Mouse (Mus musculus): Measurements from ENCODE around the gene Lbx1. TPM values are rescaled to one million over a fixed set of nuclear protein-coding genes. Genes with fewer than 3 reads are reported as not detected.

Lbx1 gene
- polyA plus RNA-seq, 1 experiment from 2014 or later, result not detected

DNA sequence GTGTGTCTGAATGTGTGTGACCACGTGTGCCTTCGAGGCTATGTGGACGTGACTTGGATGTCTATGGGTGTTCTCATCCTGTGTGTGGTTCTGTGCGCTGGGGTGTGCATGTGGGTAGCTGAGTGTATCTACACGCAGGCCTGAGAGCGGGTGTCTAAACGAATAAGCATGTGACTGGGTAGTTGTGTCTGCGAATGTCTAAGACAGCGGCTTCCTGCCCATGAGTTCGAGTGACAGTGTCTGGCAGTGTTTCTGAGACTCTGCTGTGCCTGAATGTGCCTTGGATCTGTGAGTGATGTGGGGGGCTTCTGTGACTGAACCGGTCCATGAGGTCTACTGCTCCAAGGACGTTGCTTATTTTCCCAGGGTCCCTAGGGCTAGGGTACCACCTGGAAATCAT, 10.5 kb downstream of the Lbx1 start:
- Histone ChIP-seq H3K4me3 (no peak overlapping the region), H3K36me3 (ENCODE audit: poor library complexity, severe bottlenecking) (no peaks in the 10 kb centered on the region), H3K9ac (no peak overlapping the region), H3K27me3 (peaks cover 93% of the 10 kb centered on the region), H3K27ac (no peak overlapping the region), H3K4me2 (no peak overlapping the region), H3K4me1 (peaks cover 19% of the 10 kb centered on the region; the same call in 1 of the 2 replicates), H3K9me3 (replicated peaks) (no peaks in the 10 kb centered on the region)
- WGBS, result 0% methylated on average over 12 of the region's 12 CpGs
- ATAC-seq, result no peak

- H3K9ac ChIP-seq, result no peak overlapping the region
- no peak overlapping the region for H3K4me3 ChIP-seq
- peaks cover 15% of the 10 kb centered on the region; the same call in 1 of the 2 replicates for H3K4me1 ChIP-seq
- H3K9me3 ChIP-seq (replicated peaks), result no peaks in the 10 kb centered on the region
- H3K36me3 ChIP-seq (ENCODE audit: poor library complexity, severe bottlenecking), result no peaks in the 10 kb centered on the region
- 0% methylated on average over 6 of the region's 6 CpGs for WGBS
- no peak overlapping the region for H3K27ac ChIP-seq
- H3K27me3 ChIP-seq, result peaks cover 91% of the 10 kb centered on the region
- peak overlapping the region; percentile 5; the same call in 1 of the 2 replicates for H3K4me2 ChIP-seq
- ATAC-seq, result no peak
Observed at GRCm38 (mm10) chr19:45224286-45224559, 11.4 kb downstream of the Lbx1 start.

DNA sequence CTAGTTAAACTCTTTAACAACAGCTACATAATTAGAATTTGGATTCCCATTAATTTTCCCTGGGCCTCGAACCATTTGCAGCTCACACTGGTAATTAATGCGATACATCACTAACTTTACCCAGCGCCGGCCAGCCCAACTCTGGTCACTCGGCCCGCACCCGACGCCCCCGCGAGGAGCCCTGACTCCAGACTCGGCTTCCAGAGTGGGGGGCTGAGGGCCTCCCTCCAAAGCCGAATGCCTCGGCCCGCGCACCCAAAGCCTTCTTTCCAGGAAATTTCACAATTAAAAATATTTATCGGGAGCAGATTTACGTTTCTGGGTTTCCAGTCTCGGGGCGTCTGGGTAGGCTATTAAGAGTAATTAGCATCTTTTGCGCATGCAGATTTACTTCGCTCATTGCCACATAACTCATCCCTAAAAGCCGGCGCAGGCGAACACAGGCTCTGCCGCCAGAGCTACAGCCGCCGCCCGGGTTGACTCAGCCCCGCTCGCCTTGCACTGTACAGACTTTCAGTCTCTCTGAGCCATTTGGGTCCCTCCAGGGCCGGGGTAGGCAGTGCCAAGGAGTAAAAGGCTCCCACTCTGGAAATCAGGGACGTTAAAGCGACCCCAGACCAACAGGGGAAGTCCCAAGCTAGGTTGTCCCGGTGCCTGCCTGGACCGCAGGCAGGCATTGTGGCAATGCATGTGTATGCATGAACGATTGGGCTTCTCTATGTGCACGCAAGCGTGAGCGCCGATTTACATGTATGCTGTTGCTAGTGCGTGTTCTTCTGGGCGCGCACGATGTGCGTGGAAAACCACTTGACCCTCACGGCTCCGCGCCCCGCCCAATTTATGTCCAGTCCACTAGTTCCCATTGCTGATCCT, 12.0 kb downstream of the Lbx1 start:
- Histone ChIP-seq H3K27ac (no peak overlapping the region), H3K4me3 (peak overlapping the region; percentile 13; the same call in 1 of the 2 replicates), H3K36me3 (ENCODE audit: poor library complexity, severe bottlenecking) (no peaks in the 10 kb centered on the region), H3K9me3 (replicated peaks) (no peaks in the 10 kb centered on the region), H3K4me2 (peak overlapping the region; percentile 5; the same call in 1 of the 2 replicates), H3K4me1 (peaks cover 15% of the 10 kb centered on the region; the same call in 1 of the 2 replicates), H3K9ac (no peak overlapping the region), H3K27me3 (peaks cover 90% of the 10 kb centered on the region)
- no peak for ATAC-seq
- under 1% methylated on average over 49 of the region's 49 CpGs for WGBS

GRCm38 (mm10) chr19:45222141-45222782, 13.3 kb downstream of the Lbx1 start:
- no peak overlapping the region for H3K27ac ChIP-seq
- H3K4me2 ChIP-seq, result no peak overlapping the region
- no peaks in the 10 kb centered on the region for H3K36me3 ChIP-seq (ENCODE audit: poor library complexity, severe bottlenecking)
- WGBS, result 3% methylated on average over 17 of the region's 17 CpGs
- no peaks in the 10 kb centered on the region for H3K9me3 ChIP-seq (replicated peaks)
- no peak overlapping the region for H3K4me3 ChIP-seq
- peaks cover 15% of the 10 kb centered on the region; the same call in 1 of the 2 replicates for H3K4me1 ChIP-seq
- ATAC-seq, result no peak
- peaks cover 88% of the 10 kb centered on the region for H3K27me3 ChIP-seq
- no peak overlapping the region for H3K9ac ChIP-seq

DNA sequence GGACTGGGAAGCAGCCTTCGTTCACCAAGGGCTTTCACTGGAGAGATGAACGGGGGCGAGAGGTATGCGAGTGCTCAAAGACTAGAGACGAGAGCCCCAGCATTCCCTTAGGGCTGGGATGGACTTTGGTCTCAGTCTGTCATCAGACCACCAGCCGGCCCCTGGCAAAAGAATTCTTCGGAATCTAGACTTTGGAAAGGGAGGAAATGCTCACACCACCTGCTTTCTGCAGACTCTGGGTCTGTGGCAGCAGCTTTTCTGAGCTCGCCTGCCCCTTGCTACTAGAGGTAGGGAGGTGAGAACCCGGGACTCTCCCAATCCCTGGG, 14.2 kb downstream of the Lbx1 start:
- 2% methylated on average over 9 of the region's 9 CpGs for WGBS
- Histone ChIP-seq H3K4me1 (peaks cover 15% of the 10 kb centered on the region; the same call in 1 of the 2 replicates), H3K36me3 (ENCODE audit: poor library complexity, severe bottlenecking) (no peaks in the 10 kb centered on the region), H3K4me2 (peak overlapping the region; percentile 66), H3K4me3 (peak overlapping the region; percentile 34), H3K27me3 (peaks cover 82% of the 10 kb centered on the region), H3K27ac (no peak overlapping the region), H3K9ac (peak overlapping the region; percentile 43; the same call in 1 of the 2 replicates), H3K9me3 (replicated peaks) (no peaks in the 10 kb centered on the region)
- ATAC-seq, result peak; percentile 23; the same call in 1 of the 2 replicates

GRCm38 (mm10) chr19:45220593-45221457, 14.8 kb downstream of the Lbx1 start:
- WGBS, result 2% methylated on average over 29 of the region's 29 CpGs
- Histone ChIP-seq H3K4me3 (peak overlapping the region; percentile 34), H3K27ac (no peak overlapping the region), H3K36me3 (ENCODE audit: poor library complexity, severe bottlenecking) (no peaks in the 10 kb centered on the region), H3K9ac (peak overlapping the region; percentile 43), H3K27me3 (peaks cover 80% of the 10 kb centered on the region), H3K4me1 (peaks cover 15% of the 10 kb centered on the region; the same call in 1 of the 2 replicates), H3K9me3 (replicated peaks) (no peaks in the 10 kb centered on the region), H3K4me2 (peak overlapping the region; percentile 66)
- peak; percentile 84 for ATAC-seq

GRCm38 (mm10) chr19:45216240-45216639, 19.4 kb downstream of the Lbx1 start:
- Histone ChIP-seq H3K9ac (no peak overlapping the region), H3K4me3 (no peak overlapping the region), H3K27ac (no peak overlapping the region), H3K4me1 (peaks cover 4% of the 10 kb centered on the region; the same call in 1 of the 2 replicates), H3K36me3 (ENCODE audit: poor library complexity, severe bottlenecking) (no peaks in the 10 kb centered on the region), H3K9me3 (replicated peaks) (no peaks in the 10 kb centered on the region), H3K27me3 (peaks cover 35% of the 10 kb centered on the region), H3K4me2 (no peak overlapping the region)
- no peak for ATAC-seq
- 3% methylated on average over 9 of the region's 9 CpGs for whole genome bisulfite sequencing

DNA sequence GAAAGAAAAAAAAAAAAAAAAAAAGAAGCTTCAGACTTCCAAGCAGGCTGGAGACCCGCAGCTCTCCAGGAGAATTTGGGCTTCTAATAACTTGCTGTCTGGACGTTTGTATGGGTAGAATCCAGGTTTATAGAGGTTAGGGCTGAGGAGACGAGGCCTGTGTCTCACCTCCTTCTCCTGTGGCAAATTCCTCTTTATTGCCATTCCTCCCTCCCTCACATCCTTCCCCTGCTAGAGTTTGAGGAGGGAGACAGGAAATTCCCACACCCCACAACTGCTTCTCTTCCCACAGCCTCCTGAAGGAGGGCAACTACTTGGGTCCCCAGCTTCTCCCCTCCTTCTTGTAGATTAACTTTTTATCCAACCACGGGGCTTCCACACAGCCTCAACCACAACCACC, 20.2 kb downstream of the Lbx1 start:
- Histone ChIP-seq H3K9ac (no peak overlapping the region), H3K4me2 (no peak overlapping the region), H3K4me3 (no peak overlapping the region), H3K4me1 (no peaks in the 10 kb centered on the region), H3K36me3 (ENCODE audit: poor library complexity, severe bottlenecking) (no peaks in the 10 kb centered on the region), H3K27me3 (peaks cover 31% of the 10 kb centered on the region), H3K9me3 (replicated peaks) (no peaks in the 10 kb centered on the region), H3K27ac (no peak overlapping the region)
- 80% methylated on average over 4 of the region's 4 CpGs for WGBS
- no peak for ATAC-seq

- H3K4me3 ChIP-seq, result no peak overlapping the region
- H3K9me3 ChIP-seq (replicated peaks), result no peaks in the 10 kb centered on the region
- H3K9ac ChIP-seq, result no peak overlapping the region
- 0 out of 2 replicates have a peak, but pooled peaks cover 5% of the 10 kb centered on the region for H3K4me1 ChIP-seq
- peaks cover 33% of the 10 kb centered on the region for H3K27me3 ChIP-seq
- no peak overlapping the region for H3K4me2 ChIP-seq
- H3K27ac ChIP-seq, result no peak overlapping the region
- ATAC-seq, result no peak
- 87% methylated on average over 14 of the region's 14 CpGs for WGBS
- H3K36me3 ChIP-seq (ENCODE audit: poor library complexity, severe bottlenecking), result no peaks in the 10 kb centered on the region
Observed at GRCm38 (mm10) chr19:45209776-45210422, 25.7 kb downstream of the Lbx1 start.

DNA sequence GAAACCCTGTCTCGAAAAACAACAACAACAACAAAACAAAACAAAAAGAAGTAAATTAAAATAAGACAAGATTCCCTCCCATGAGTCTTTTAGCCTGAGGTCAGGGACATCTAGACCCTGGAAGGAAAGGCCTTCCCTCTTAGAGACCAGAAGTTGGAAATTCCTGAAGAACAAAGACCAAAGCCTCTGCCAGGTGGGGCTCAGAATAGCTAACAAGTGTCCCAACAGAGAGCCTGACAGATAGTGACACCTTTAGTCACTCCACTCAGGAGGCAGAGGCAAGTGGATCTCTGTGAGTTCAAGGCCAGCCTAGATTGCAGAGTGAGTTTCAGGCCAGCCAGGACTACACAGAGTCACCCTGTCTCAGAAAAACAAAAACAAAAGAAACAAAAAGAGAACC, 26.4 kb downstream of the Lbx1 start:
- Histone ChIP-seq H3K36me3 (ENCODE audit: poor library complexity, severe bottlenecking) (no peaks in the 10 kb centered on the region), H3K9me3 (replicated peaks) (no peaks in the 10 kb centered on the region), H3K27me3 (peaks cover 33% of the 10 kb centered on the region), H3K4me3 (no peak overlapping the region), H3K9ac (no peak overlapping the region), H3K4me2 (no peak overlapping the region), H3K4me1 (0 out of 2 replicates have a peak, but pooled peaks cover 5% of the 10 kb centered on the region), H3K27ac (no peak overlapping the region)
- no peak for ATAC-seq
- WGBS, result 90% methylated on average over 1 of the region's 1 CpGs

- H3K9ac ChIP-seq, result no peak overlapping the region
- peaks cover 33% of the 10 kb centered on the region for H3K27me3 ChIP-seq
- no peaks in the 10 kb centered on the region for H3K36me3 ChIP-seq (ENCODE audit: poor library complexity, severe bottlenecking)
- WGBS, result 25% methylated on average over 22 of the region's 22 CpGs
- H3K9me3 ChIP-seq (replicated peaks), result no peaks in the 10 kb centered on the region
- 0 out of 2 replicates have a peak, but pooled peaks cover 5% of the 10 kb centered on the region for H3K4me1 ChIP-seq
- no peak overlapping the region for H3K4me3 ChIP-seq
- no peak for ATAC-seq
- peak overlapping the region; percentile 11; the same call in 1 of the 2 replicates for H3K4me2 ChIP-seq
- no peak overlapping the region for H3K27ac ChIP-seq
Observed at GRCm38 (mm10) chr19:45208438-45209060, 27.1 kb downstream of the Lbx1 start.
